In genomic region chr11:31670468-31670921, GRCm38 (mm10) we compare ENCODE assay signal across 8 mouse cellular contexts. TPM values are rescaled to one million over a fixed set of nuclear protein-coding genes. Genes with fewer than 3 reads are reported as not detected.
DNase-seq lines count a peak whose midpoint lies in the region; ATAC-seq and TF ChIP-seq lines count a peak whose summit lies in the region.

No protein-coding gene starts in this region.

- no peak for ATAC-seq in hindbrain, embryonic 13.5 days (ENCODE audit: low FRiP score)
- no peak for ATAC-seq in limb, embryonic 14.5 days (ENCODE audit: low FRiP score, low read depth)
- no peak for ATAC-seq in activated CD4-positive, CD25-positive, alpha-beta regulatory T cell, adult 4 months

- no peaks in the 10 kb centered on the region for H3K4me1 ChIP-seq in MEL (ENCODE audit: control insufficient read depth in 1 of 2, insufficient read depth in 2 of 2, low read length in 2 of 2)
- H3K4me1 ChIP-seq in hindbrain, embryonic 13.5 days (replicated peaks): peaks cover 19% of the 10 kb centered on the region
- peaks cover 8% of the 10 kb centered on the region; the same call in 1 of the 2 replicates for H3K4me1 ChIP-seq in limb, embryonic 14.5 days (ENCODE audit: control insufficient read depth, insufficient read depth, low read length)

- TF ChIP-seq EP300 in MEL (IDR thresholded peaks at IDR 0.05; ENCODE audit: low read depth in 1 of 2, low read length in 2 of 2): no peak

- H3K79me2 ChIP-seq in MEL (ENCODE audit: control insufficient read depth, insufficient read depth, low read length, poor library complexity): peaks cover 4% of the 10 kb centered on the region

- H3K9ac ChIP-seq in MEL (ENCODE audit: control insufficient read depth, low read depth, low read length, poor library complexity, severe bottlenecking): no peak overlapping the region
- H3K9ac ChIP-seq in hindbrain, embryonic 13.5 days: peak overlapping the region; percentile 59; the same call in 1 of the 2 replicates
- no peak overlapping the region for H3K9ac ChIP-seq in limb, embryonic 14.5 days (ENCODE audit: low read depth, low read length, severe bottlenecking)

- intact Hi-C loops in left cerebral cortex, postnatal 25 days (cut with DNase I): loop anchor here (10.0 kb wide), 1 partner anchor 564 kb away; no protein-coding TSS in a partner anchor

- TF ChIP-seq CTCF in MEL (IDR thresholded peaks at IDR 0.05 in 2 of 3, conservative IDR thresholded peaks at IDR 0.05 in 1 of 3; ENCODE audit: control insufficient read depth in 1 of 3, insufficient read depth in 1 of 3, low read depth in 2 of 3, low read length in 3 of 3, poor library complexity in 1 of 3, severe bottlenecking in 1 of 3): no peak

- WGBS in hindbrain, embryonic 13.5 days: 79% methylated on average over 5 of the region's 5 CpGs
- 65% methylated on average over 5 of the region's 5 CpGs for WGBS in limb, embryonic 14.5 days

- peak overlapping the region; percentile 64 for H3K4me2 ChIP-seq in hindbrain, embryonic 13.5 days
- H3K4me2 ChIP-seq in limb, embryonic 14.5 days (replicated peaks; ENCODE audit: low read depth, low read length, severe bottlenecking): peak overlapping the region; percentile 58

- no peak for TF ChIP-seq POLR2A in MEL (IDR thresholded peaks at IDR 0.05; ENCODE audit: control insufficient read depth in 1 of 2, insufficient read depth in 1 of 2, low read depth in 1 of 2, low read length in 2 of 2, poor library complexity in 1 of 2)
- TF ChIP-seq POLR2A in limb, embryonic 14.5 days (IDR thresholded peaks at IDR 0.05; ENCODE audit: borderline replicate concordance, extremely low read depth, insufficient read depth, insufficient read length): no peak

- TF ChIP-seq RAD21 in MEL (IDR thresholded peaks at IDR 0.05; ENCODE audit: low read depth, low read length): no peak

- H3K4me3 ChIP-seq in MEL (ENCODE audit: control insufficient read depth in 1 of 2, insufficient read depth in 1 of 2, low read depth in 2 of 2, low read length in 2 of 2): peak overlapping the region in 1 of 2 experiments; percentile 16; a peak in 1 of 4 replicates
- H3K4me3 ChIP-seq in hindbrain, embryonic 13.5 days: peak overlapping the region; percentile 89
- H3K4me3 ChIP-seq in limb, embryonic 14.5 days (replicated peaks; ENCODE audit: low read length): peak overlapping the region; percentile 90

- H3K36me3 ChIP-seq in MEL (ENCODE audit: control insufficient read depth in 1 of 2, insufficient read depth in 2 of 2, low read length in 2 of 2): peaks cover 2 to 12% of the 10 kb centered on the region in 2 experiments; a peak in 3 of 4 replicates
- peaks cover 45% of the 10 kb centered on the region for H3K36me3 ChIP-seq in hindbrain, embryonic 13.5 days
- H3K36me3 ChIP-seq in limb, embryonic 14.5 days (ENCODE audit: control insufficient read depth, insufficient read depth, low read length): peaks cover 36% of the 10 kb centered on the region

- DNase-seq in A20 (ENCODE audit: low read depth, low spot score): peak; percentile 10
- DNase-seq in MEL (ENCODE audit: low read depth, low spot score): peak; percentile 23
- DNase-seq in limb, embryonic 14.5 days (ENCODE audit: low spot score): no peak
- DNase-seq in adrenal gland, adult 8-10 months: no peak
- DNase-seq in thymus, postnatal 36 days: no peak
- DNase-seq in left cerebral cortex, postnatal 25 days (ENCODE audit: low spot score in 2 of 2): no peak

- H3K9me3 ChIP-seq in MEL (replicated peaks; ENCODE audit: insufficient read depth, low read length): no peaks in the 10 kb centered on the region
- H3K9me3 ChIP-seq in hindbrain, embryonic 13.5 days: no peaks in the 10 kb centered on the region
- H3K9me3 ChIP-seq in limb, embryonic 14.5 days (ENCODE audit: control insufficient read depth, low read length): no peaks in the 10 kb centered on the region

- no peak overlapping the region for H3K27ac ChIP-seq in MEL (ENCODE audit: control insufficient read depth, low read depth, low read length)
- no peak overlapping the region for H3K27ac ChIP-seq in hindbrain, embryonic 13.5 days
- H3K27ac ChIP-seq in limb, embryonic 14.5 days (replicated peaks; ENCODE audit: low read depth, low read length): no peak overlapping the region

- H3K27me3 ChIP-seq in MEL (ENCODE audit: control insufficient read depth in 1 of 2, insufficient read depth in 2 of 2, low read length in 2 of 2): no peaks in the 10 kb centered on the region
- H3K27me3 ChIP-seq in hindbrain, embryonic 13.5 days: no peaks in the 10 kb centered on the region
- H3K27me3 ChIP-seq in limb, embryonic 14.5 days (ENCODE audit: control insufficient read depth, insufficient read depth, low read length): no peaks in the 10 kb centered on the region

TF ChIP-seq in MEL, 35 proteins besides CTCF, POLR2A, EP300 and RAD21:
- TF ChIP-seq MEF2A (IDR thresholded peaks at IDR 0.05; ENCODE audit: extremely low read depth, insufficient replicate concordance, low read depth, low read length, poor library complexity, severe bottlenecking) (no peak), MAZ (IDR thresholded peaks at IDR 0.05; ENCODE audit: low read depth, low read length) (no peak), MAX (IDR thresholded peaks at IDR 0.05; ENCODE audit: low read length) (no peak), E2F4 (IDR thresholded peaks at IDR 0.05; ENCODE audit: borderline replicate concordance, low read depth, low read length) (no peak), ZC3H11A (IDR thresholded peaks at IDR 0.05; ENCODE audit: low read depth, low read length) (no peak), CHD1 (IDR thresholded peaks at IDR 0.05; ENCODE audit: low read depth, low read length) (no peak), UBTF (IDR thresholded peaks at IDR 0.05; ENCODE audit: borderline replicate concordance, insufficient read depth, low read depth, low read length) (no peak), RCOR1 (IDR thresholded peaks at IDR 0.05; ENCODE audit: low read depth, low read length) (no peak), NELFE (IDR thresholded peaks at IDR 0.05; ENCODE audit: low read depth, low read length) (no peak)

RNA-seq across cellular contexts. Expression of gene Bod1, which starts 1.2 kb away (rescaled TPM):
- 39.6 and 47.3 TPM in 2 replicates for total RNA-seq in MEL (2012; rRNA removed)
- 10 to 100 TPM in 1 of 2 experiments, not detected in 1; 40.0 TPM for polyA plus RNA-seq in MEL (2012; ENCODE audit: insufficient read depth in 1 of 2, insufficient read length in 2 of 2, low read depth in 1 of 2, low replicate concordance in 2 of 2, missing spikeins in 1 of 2)
- 152 and 153 TPM in 2 replicates for polyA plus RNA-seq in hindbrain, embryonic 13.5 days (2015; fragmentation: Nextera tagmentation; extraction: Ambion mirVana)
- polyA plus RNA-seq in limb, embryonic 14.5 days (2012; rRNA removed): 125 TPM in 2 replicates
- polyA plus RNA-seq in limb, embryonic 14.5 days (2014; fragmentation: Nextera tagmentation; extraction: Ambion mirVana): 120 and 128 TPM in 2 replicates
- polyA plus RNA-seq in activated CD4-positive, CD25-positive, alpha-beta regulatory T cell, adult 4 months (2017; shearing (Covaris generic)): 1 to 10 TPM; 4.9 to 6.2 TPM
- total RNA-seq in adrenal gland, adult 8-10 months (2022): 10 to 100 TPM; 61.7 to 72.4 (median 68.6) TPM
- 10 to 100 TPM; 94.2 to 95.8 TPM for total RNA-seq in left cerebral cortex, postnatal 25 days (2021)

Comparison
In these comparisons a context has a peak if more than half of its experiments do, and no peak if none do; other contexts are left out.
1. DNase-seq: peak in A20 (single experiment) and MEL (single experiment); none in limb, embryonic 14.5 days (single experiment), adrenal gland, adult 8-10 months (single experiment), thymus, postnatal 36 days (0 of 2) and left cerebral cortex, postnatal 25 days (0 of 2).